Mouse (Mus musculus) macrophage (primary cell): ENCODE results near the gene Mageb18. TPM values are rescaled to one million over a fixed set of nuclear protein-coding genes. Genes with fewer than 3 reads are reported as not detected.

Experiments used
- polyA plus RNA-seq: library from polyadenylated mRNA; stranded (reverse); fragments of 250-400 nt; gene quantifications from 3 replicates; pipeline ENCODE4 v1.2.4, GENCODE M21; 2018; ENCODE audit warnings: inconsistent platforms

The Mageb18 gene
- polyA plus RNA-seq, 1 experiment from 2014 or later: not detected

Other genes starting within 250 kb of the Mageb18 start
- gene Gm5941, start 109.6 kb downstream of the Mageb18 start, polyA plus RNA-seq: not detected in 3 replicates